Mouse (Mus musculus) v-Abl transformed pro-B cells (cell line): ENCODE results near the gene Lrrc10b.

ENCODE experiments used
- in situ Hi-C, 2 experiments: fragments of 400-800 bp; cut with MboI; formaldehyde crosslinking; loops; one replicate each; pipeline ENCODE4 v1.15.1; 2025; ENCODE audit not compliant: unreplicated experiment in 2 of 2

Gene Lrrc10b

GRCm38 (mm10) chr19:10417436-10417835, 39.8 kb downstream of the Lrrc10b start:
- in situ Hi-C loops, result no loop called here

- in situ Hi-C loops, result no loop called here
These were observed 40.4 kb downstream of the Lrrc10b start for GRCm38 (mm10) chr19:10416889-10417288.

DNA sequence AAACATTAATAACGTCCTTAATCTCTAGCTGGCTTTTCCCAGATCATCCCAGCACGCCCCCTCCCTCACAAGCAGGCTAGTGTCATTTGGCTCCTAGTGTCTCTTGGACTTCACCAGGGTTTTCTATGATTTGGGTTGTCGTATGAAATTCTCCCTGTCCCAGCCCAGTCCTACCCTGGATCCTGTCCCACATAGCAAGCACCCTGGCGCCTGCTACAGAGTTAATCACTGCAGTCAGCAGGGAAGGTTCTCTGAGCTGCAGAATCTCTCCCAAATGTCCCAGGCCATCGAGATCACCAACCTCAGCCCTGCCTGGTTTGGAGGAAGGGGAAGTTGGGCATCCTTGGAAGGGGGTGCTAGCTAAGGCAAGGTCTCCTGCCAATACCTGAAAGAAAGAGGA, 41.8 kb downstream of the Lrrc10b start:
- in situ Hi-C loops, result no loop called here

GRCm38 (mm10) chr19:10413701-10414242, 43.5 kb downstream of the Lrrc10b start:
- in situ Hi-C loops, result no loop called here
